Mouse (Mus musculus) neural tube, embryonic 15.5 days (tissue): ENCODE data around the gene Sh3pxd2a. TPM values are rescaled to one million over a fixed set of nuclear protein-coding genes. Genes with fewer than 3 reads are reported as not detected.

ENCODE experiments used
- ATAC-seq: fragments of 200-750 bp; cut with Nextera tagmentation; 2 replicates; pipeline ENCODE4 v1.8.0; 2017; ENCODE audit warnings: mild to moderate bottlenecking, moderate TSS enrichment, moderate library complexity; ENCODE audit not compliant: low FRiP score
- H3K27ac ChIP-seq: fragments of 300-500 bp; sonication (generic); replicated peaks from 2 replicates; pipeline ENCODE4 v1.5.1; 2015; ENCODE audit warnings: mild to moderate bottlenecking, inconsistent platforms
- H3K27me3 ChIP-seq: fragments of 300-500 bp; sonication (generic); replicated peaks from 2 replicates; pipeline ENCODE4 v1.6.1; 2015; ENCODE audit warnings: inconsistent platforms
- H3K36me3 ChIP-seq: fragments of 300-500 bp; sonication (generic); 2 replicates; pipeline ENCODE4 v1.6.1; 2015; ENCODE audit warnings: inconsistent platforms
- H3K4me1 ChIP-seq: fragments of 300-500 bp; sonication (generic); 2 replicates; pipeline ENCODE4 v1.6.1; 2015; ENCODE audit warnings: inconsistent platforms
- H3K4me2 ChIP-seq: fragments of 300-500 bp; sonication (generic); 2 replicates; pipeline ENCODE4 v1.6.1; 2015; ENCODE audit warnings: inconsistent platforms, mild to moderate bottlenecking, moderate library complexity
- H3K4me3 ChIP-seq: fragments of 300-500 bp; sonication (generic); replicated peaks from 2 replicates; pipeline ENCODE4 v1.5.1; 2015; ENCODE audit warnings: mild to moderate bottlenecking, inconsistent platforms
- H3K9ac ChIP-seq: fragments of 300-500 bp; sonication (generic); replicated peaks from 2 replicates; pipeline ENCODE4 v1.6.1; 2015; ENCODE audit warnings: mild to moderate bottlenecking, inconsistent platforms
- H3K9me3 ChIP-seq: fragments of 300-500 bp; sonication (generic); replicated peaks from 2 replicates; pipeline ENCODE4 v1.6.1; 2016; ENCODE audit warnings: inconsistent platforms
- WGBS: fragments of 180-500 bp; shearing (Covaris S2); methylation state at CpG from one replicate; pipeline ENCODE4 v1.1.7; 2015; ENCODE audit warnings: mixed read lengths; 5-methylcytosine and 5-hydroxymethylcytosine counted together
- polyA plus RNA-seq: library from polyadenylated mRNA; unstranded; fragments of >200 nt; fragmentation: Nextera tagmentation; extraction: Ambion mirVana; gene quantifications from 2 replicates; pipeline ENCODE4 v1.2.1, GENCODE M21; 2015

Sh3pxd2a gene
- polyA plus RNA-seq, 1 experiment from 2014 or later, result 2.2 TPM

DNA sequence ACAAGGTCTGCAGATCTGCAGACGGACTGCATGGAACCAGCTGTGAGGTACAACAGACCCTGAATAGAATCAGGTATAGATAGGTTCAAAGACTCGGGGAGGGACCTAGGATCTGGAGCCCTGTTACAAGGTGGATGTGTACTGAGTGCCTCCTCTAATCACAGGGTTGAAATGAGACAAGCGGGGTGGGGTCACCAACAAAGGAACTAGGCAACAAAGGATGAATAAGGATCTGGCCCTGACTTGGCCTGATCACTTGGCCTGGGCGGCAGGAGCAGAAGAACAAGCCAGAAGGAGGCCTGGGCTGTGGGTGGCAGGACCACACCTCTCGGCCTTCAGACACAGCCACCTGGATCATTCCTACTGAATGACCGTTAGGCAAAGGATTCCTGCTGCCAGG, 178.6 kb downstream of the Sh3pxd2a start:
- H3K27me3 ChIP-seq, result no peaks in the 10 kb centered on the region
- H3K4me2 ChIP-seq, result no peak overlapping the region
- H3K27ac ChIP-seq, result no peak overlapping the region
- 0 out of 2 replicates have a peak, but pooled peaks cover under 1% of the 10 kb centered on the region for H3K4me1 ChIP-seq
- no peaks in the 10 kb centered on the region for H3K9me3 ChIP-seq
- WGBS, result 81% methylated on average over 6 of the region's 6 CpGs
- no peak overlapping the region for H3K4me3 ChIP-seq
- no peak for ATAC-seq
- no peaks in the 10 kb centered on the region for H3K36me3 ChIP-seq
- H3K9ac ChIP-seq, result no peak overlapping the region

DNA sequence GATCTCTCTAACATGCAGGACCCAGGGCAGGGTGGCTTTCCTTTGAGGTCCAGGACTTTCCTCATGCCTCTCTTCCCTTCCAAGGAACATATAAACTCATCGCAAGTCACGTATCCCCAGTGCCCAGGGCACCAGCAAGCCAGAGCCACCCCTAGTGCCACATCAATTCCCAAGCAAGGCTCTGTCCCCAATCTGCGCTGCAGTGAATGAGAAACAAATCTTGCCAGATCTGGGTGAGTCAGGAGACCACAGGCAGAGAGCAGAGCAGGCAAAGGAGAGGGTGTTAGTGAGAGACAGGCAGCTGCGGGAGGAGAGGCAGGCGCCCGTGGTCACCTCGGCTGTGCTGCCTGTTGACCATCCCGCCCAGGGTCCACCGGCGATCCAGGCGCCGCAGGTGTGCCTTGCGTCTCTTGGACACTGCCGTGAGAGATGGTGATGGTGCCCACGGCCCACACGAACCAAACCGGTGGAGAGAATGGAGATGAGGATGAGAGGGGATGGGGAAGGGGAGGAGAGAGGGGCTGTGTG, 181.4 kb downstream of the Sh3pxd2a start:
- peaks cover 11% of the 10 kb centered on the region; the same call in 1 of the 2 replicates for H3K4me1 ChIP-seq
- ATAC-seq, result no peak
- H3K36me3 ChIP-seq, result no peaks in the 10 kb centered on the region
- H3K4me2 ChIP-seq, result no peak overlapping the region
- H3K27me3 ChIP-seq, result no peaks in the 10 kb centered on the region
- H3K27ac ChIP-seq, result no peak overlapping the region
- 97% methylated on average over 17 of the region's 17 CpGs for WGBS
- H3K4me3 ChIP-seq, result no peak overlapping the region
- H3K9me3 ChIP-seq, result no peaks in the 10 kb centered on the region
- H3K9ac ChIP-seq, result no peak overlapping the region

DNA sequence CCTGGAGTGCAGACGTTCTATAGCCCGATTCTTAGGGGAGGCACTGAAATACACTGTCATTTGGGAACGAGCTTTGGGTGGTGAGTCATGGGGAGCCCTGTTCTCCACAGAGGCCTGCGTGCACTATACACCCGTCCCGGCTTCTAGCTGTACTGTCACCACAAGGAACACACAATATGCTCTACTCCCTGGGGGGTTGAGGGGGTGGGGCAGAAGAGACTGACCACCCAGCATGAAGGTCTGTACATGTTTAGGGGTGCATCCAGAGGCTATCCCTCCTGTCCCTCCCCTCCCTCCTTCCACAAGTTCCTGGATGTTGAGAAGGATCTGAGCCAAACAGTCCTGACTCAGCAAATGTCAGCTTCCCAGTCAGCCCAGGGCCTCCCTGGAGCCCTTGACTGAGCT, 182.1 kb downstream of the Sh3pxd2a start:
- H3K27me3 ChIP-seq, result no peaks in the 10 kb centered on the region
- 69% methylated on average over 6 of the region's 6 CpGs for WGBS
- H3K27ac ChIP-seq, result no peak overlapping the region
- H3K9ac ChIP-seq, result no peak overlapping the region
- no peaks in the 10 kb centered on the region for H3K36me3 ChIP-seq
- no peak overlapping the region for H3K4me3 ChIP-seq
- H3K4me2 ChIP-seq, result no peak overlapping the region
- no peaks in the 10 kb centered on the region for H3K9me3 ChIP-seq
- no peak for ATAC-seq
- H3K4me1 ChIP-seq, result peaks cover 11% of the 10 kb centered on the region; the same call in 1 of the 2 replicates

DNA sequence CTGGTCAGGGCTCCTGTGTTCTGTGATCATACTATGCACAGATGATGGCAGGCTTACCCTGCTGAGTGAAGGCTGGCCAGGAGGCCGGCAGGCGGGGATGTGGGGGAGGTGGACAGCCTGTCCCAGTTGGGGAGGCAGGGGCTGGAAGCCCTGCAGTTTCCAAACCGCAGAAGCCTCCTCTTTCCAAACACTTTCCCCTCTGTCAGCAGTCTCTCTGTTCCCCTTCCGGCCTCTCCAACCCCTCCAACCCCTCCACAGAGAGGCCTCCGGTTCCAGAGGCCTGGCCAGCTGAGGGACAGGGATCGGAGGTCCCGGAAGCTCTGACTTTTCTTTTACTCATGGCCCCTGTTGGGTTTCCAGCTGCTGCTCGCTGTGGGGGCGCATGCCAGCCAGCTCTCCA, 183.3 kb downstream of the Sh3pxd2a start:
- H3K9ac ChIP-seq, result no peak overlapping the region
- no peaks in the 10 kb centered on the region for H3K36me3 ChIP-seq
- H3K4me3 ChIP-seq, result no peak overlapping the region
- peaks cover 11% of the 10 kb centered on the region; the same call in 1 of the 2 replicates for H3K4me1 ChIP-seq
- no peak overlapping the region for H3K27ac ChIP-seq
- H3K9me3 ChIP-seq, result no peaks in the 10 kb centered on the region
- WGBS, result 88% methylated on average over 9 of the region's 9 CpGs
- no peak overlapping the region for H3K4me2 ChIP-seq
- no peaks in the 10 kb centered on the region for H3K27me3 ChIP-seq
- no peak for ATAC-seq

DNA sequence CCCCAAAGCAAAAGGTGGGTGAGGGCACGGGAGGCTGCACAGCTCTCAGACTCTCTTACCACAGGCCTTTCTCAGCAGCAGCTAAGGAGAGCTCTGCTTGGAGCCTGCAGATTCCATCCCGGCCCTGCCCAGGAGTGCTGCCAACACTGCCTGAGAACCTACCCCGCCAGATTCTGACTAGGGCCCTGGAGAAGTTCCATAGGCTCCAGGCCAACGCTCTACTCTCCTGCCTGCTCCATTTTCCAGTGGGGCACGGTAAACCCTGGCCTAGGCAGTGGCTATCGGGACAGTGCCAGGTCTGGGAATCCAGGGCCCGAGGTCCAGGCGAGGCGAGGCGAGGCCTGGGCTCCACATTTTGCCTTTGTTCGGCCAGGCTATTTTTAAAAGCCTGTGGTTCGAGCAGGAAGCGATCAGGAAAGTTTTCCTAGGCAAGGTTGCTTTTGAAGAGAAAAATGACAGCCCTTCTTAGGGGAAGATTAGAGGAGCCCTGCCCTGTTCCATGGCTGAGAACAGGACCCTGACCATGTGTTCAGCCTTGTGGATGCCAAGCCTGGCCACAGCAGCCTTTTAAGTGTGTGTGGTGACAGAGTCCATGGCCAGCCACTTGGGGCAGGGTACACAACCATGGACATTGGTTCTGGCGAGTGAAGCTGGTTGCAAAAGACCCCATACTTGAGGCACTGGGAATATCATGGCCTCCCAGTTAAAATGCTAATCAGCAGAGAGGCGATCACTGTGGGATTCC, 184.2 kb downstream of the Sh3pxd2a start:
- Histone ChIP-seq H3K9me3 (no peaks in the 10 kb centered on the region), H3K4me2 (no peak overlapping the region), H3K36me3 (no peaks in the 10 kb centered on the region), H3K9ac (no peak overlapping the region), H3K4me3 (no peak overlapping the region), H3K27me3 (no peaks in the 10 kb centered on the region), H3K4me1 (peaks cover 11% of the 10 kb centered on the region; the same call in 1 of the 2 replicates), H3K27ac (peak overlapping the region; percentile 38; the same call in 1 of the 2 replicates)
- WGBS, result 80% methylated on average over 15 of the region's 15 CpGs
- no peak for ATAC-seq

DNA sequence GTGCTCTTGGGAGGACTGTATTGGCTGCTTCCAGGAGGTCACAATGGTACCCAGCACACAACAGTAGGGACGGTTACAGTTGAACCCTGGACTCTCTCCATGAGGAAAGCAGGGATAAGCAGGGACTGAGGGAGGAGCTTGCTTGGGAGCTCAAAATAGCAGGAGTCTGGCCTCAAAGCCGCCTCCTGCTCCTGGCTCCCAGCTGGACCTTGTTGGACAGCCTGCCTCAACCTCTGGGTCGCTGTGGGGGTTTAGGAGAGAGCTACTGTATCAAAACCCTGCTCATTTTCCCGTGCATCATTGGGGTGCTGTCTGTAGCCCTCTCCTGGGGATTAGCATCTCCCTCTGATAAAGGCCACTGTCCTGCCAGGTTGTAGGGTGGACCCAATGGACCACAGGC, 184.8 kb downstream of the Sh3pxd2a start:
- no peak overlapping the region for H3K4me3 ChIP-seq
- no peak overlapping the region for H3K9ac ChIP-seq
- 86% methylated on average over 4 of the region's 4 CpGs for WGBS
- peak overlapping the region; percentile 38; the same call in 1 of the 2 replicates for H3K27ac ChIP-seq
- peaks cover 11% of the 10 kb centered on the region; the same call in 1 of the 2 replicates for H3K4me1 ChIP-seq
- H3K27me3 ChIP-seq, result no peaks in the 10 kb centered on the region
- no peaks in the 10 kb centered on the region for H3K36me3 ChIP-seq
- no peak for ATAC-seq
- no peak overlapping the region for H3K4me2 ChIP-seq
- H3K9me3 ChIP-seq, result no peaks in the 10 kb centered on the region

DNA sequence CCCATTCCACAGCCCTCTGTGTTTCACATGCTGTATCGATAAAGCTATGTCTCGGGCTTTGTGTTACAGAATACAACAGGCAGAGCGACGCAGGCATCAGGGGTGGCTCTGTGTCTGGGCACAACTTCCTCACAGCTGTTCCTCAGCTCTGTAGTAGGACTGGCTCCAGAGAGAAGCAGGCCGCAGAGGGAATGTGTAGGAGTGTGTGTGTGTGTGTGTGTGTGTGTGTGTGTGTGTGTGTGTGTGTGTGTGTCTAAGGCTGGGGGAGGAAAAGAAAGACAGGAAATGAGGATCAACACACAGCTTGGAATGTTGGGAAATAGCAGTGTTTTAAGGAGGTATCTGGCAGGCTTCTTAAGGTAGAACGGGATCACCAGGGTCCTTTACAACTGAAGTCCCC, 187.5 kb downstream of the Sh3pxd2a start:
- H3K4me3 ChIP-seq, result no peak overlapping the region
- peaks cover 11% of the 10 kb centered on the region; the same call in 1 of the 2 replicates for H3K4me1 ChIP-seq
- H3K27ac ChIP-seq, result no peak overlapping the region
- H3K27me3 ChIP-seq, result no peaks in the 10 kb centered on the region
- ATAC-seq, result no peak
- no peak overlapping the region for H3K4me2 ChIP-seq
- H3K9me3 ChIP-seq, result no peaks in the 10 kb centered on the region
- WGBS, result 89% methylated on average over 6 of the region's 6 CpGs
- H3K36me3 ChIP-seq, result peaks cover 8% of the 10 kb centered on the region; the same call in 1 of the 2 replicates
- no peak overlapping the region for H3K9ac ChIP-seq

DNA sequence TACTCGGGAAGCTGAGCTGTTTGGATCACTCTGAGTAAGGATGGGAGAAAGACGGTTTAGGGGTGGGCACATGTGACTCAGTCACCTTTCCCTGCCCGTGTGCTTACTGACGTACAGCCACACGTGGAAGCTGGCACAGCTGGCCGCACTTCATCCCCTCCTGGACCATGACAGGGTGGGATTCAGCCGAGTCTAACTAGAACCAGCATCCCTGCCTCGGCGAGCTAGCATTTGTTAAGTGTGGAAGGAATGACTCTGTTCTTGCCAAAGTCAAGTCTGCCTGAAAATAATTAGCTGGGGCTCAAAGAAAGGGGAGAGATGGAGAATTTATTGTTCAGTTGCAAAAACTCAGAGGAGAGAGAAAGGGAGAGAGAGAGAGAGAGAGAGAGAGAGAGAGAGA, 193.7 kb downstream of the Sh3pxd2a start:
- Histone ChIP-seq H3K9ac (no peak overlapping the region), H3K36me3 (peaks cover 33% of the 10 kb centered on the region), H3K4me2 (no peak overlapping the region), H3K9me3 (no peaks in the 10 kb centered on the region), H3K4me1 (no peaks in the 10 kb centered on the region), H3K4me3 (no peak overlapping the region), H3K27me3 (no peaks in the 10 kb centered on the region), H3K27ac (no peak overlapping the region)
- ATAC-seq, result no peak
- 84% methylated on average over 9 of the region's 9 CpGs for WGBS

DNA sequence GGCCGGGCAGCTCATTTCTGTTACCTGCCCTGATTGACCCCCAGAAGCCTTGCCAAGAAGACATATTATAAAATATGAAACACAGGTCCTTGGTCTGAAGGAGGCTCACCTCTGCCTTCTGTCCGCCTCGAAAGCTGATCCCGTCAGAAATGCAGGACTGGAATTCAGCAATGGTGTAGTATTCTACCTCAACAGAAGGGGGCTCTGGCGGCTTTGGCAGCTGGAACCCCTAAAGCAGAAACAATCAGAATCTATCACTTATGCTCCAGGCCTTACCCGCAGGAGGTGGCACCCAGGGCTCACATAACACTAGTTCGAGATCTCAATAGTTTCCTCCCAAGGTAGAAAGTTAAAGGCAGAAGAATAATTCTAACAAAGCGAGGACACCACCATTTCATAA, 194.5 kb downstream of the Sh3pxd2a start:
- no peak overlapping the region for H3K4me2 ChIP-seq
- no peak overlapping the region for H3K4me3 ChIP-seq
- no peaks in the 10 kb centered on the region for H3K9me3 ChIP-seq
- 52% methylated on average over 8 of the region's 8 CpGs for WGBS
- H3K36me3 ChIP-seq, result peaks cover 33% of the 10 kb centered on the region
- H3K27me3 ChIP-seq, result no peaks in the 10 kb centered on the region
- no peaks in the 10 kb centered on the region for H3K4me1 ChIP-seq
- H3K27ac ChIP-seq, result no peak overlapping the region
- H3K9ac ChIP-seq, result no peak overlapping the region
- no peak for ATAC-seq

DNA sequence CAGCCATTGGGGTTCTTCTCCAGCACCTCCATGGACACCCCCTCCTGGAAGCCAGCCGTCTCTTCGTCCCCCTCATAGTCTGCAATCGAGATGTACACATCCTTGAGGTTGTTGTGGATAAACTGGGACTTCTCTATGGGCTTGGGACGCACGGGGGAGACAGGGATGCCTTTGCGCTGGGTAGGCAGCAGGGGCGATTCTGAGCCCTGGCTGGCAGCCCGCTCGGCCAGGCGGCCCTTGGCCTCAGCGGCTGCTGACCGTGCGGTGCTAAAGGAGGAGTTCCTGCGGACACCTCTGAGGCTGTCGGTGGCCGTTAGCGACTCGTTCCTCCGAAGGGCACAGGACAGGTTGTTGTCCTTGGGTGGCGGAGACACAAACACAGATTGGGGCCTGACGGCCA, 197.1 kb downstream of the Sh3pxd2a start:
- Histone ChIP-seq H3K27me3 (no peaks in the 10 kb centered on the region), H3K36me3 (peaks cover 25% of the 10 kb centered on the region), H3K4me3 (no peak overlapping the region), H3K4me2 (no peak overlapping the region), H3K4me1 (no peaks in the 10 kb centered on the region), H3K27ac (no peak overlapping the region), H3K9me3 (no peaks in the 10 kb centered on the region), H3K9ac (no peak overlapping the region)
- 91% methylated on average over 21 of the region's 21 CpGs for WGBS
- no peak for ATAC-seq

DNA sequence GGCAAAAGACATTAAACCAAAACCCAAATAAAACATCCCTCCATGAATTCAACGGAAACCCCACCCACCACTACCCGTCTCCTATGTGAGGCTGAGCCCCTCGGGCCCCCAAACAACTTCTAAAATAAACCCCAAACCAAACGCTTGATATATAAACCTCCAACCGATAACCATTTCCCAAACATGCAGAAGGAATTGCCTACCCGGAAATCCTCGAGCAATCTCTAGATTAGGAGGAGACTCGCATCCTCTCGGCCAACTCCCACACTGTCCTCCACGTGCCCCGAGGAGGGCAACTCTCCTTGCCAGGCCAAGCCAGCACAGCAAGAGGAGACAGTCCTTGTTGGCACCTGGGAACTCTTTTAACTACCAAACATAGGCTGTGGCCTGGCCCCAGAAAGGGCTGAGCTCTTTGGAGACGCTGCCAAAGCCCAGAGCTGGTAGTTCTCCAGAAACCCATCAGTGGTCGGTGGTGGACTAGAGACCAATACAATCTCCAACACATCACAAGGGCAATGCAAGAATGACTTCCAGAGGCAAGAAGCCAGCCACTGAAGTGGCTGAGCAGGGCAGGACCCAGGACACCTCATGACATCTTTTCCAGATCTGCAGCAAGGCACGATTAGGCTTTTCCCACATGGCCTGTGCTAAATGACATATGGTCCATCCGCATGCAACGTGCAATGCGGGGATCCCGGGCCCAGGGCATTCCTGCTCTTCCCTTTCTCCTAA, 198.0 kb downstream of the Sh3pxd2a start:
- no peak for ATAC-seq
- Histone ChIP-seq H3K9ac (no peak overlapping the region), H3K9me3 (no peaks in the 10 kb centered on the region), H3K4me3 (no peak overlapping the region), H3K27me3 (no peaks in the 10 kb centered on the region), H3K27ac (no peak overlapping the region), H3K36me3 (peaks cover 21% of the 10 kb centered on the region), H3K4me2 (no peak overlapping the region), H3K4me1 (no peaks in the 10 kb centered on the region)
- 92% methylated on average over 18 of the region's 18 CpGs for WGBS
